Mouse (Mus musculus): ENCODE results near the gene Ubl4b.

Gene Ubl4b

GRCm38 (mm10) chr3:107554842-107555241 is at the start of gene Ubl4b:
TSS of gene Ubl4b (minus strand) at chr3:107555073.
- DNase-seq, result no peak

DNA sequence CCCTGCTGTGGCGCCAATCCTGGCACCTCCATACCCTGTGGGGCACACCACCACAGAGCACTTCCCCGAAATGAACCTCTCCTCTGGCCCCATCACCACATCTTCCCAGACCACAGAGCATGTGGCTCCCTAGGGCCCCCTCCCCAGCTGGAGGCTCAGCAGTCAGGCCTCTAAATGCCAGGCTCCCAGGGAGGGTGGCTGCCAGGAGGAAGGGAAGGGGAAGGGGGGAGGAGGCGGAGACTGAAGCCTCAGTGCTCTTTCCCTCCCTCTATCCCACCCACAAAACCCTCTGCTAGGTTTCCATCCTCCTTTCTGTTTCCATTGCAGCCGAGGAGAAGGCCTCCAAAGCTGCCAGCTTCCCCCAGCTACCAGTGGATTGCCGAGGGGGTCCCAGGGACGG is 45.3 kb upstream of the Ubl4b start:
- DNase-seq, result no peak

- DNase-seq, result no peak
Observed at GRCm38 (mm10) chr3:107597586-107598389, 42.9 kb upstream of the Ubl4b start.

DNA sequence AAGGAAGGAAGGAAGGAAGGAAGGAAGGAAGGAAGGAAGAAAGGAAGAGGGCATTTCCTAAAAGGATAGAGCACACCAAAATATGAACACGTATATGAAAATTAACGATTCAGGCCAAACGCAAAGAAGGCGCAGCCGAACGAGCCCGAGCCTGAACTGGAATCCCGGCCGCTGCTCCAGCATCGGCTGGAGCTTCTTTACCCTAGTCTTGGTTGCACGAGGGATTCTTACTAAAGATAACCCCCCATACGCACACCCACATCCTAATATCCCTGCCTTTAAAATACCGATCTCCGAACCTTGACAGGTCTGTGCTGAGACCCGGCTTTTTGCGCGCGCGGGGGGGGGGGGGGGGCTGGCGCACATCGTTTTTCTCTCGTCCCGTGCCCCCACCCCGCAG is 42.3 kb upstream of the Ubl4b start:
- no peak for DNase-seq

DNA sequence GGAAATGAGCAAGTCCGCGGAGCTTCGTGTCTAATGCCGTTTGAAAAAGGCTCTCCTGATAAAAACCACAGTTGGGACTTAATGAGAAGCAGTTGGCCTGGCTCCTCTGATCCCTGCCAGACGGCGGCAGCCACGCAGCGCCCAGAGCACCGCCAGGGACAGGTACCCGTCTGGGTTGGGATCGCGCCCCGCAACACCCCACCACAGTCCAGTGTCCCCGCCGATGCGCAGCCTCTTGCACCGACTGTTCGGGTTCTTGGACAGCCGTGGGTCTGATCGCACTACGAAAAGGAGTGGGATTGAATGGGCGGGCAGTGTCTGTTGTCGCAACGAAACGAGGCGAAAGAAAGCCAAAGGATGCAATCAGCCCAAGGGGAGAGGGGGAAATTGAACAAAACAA is 41.7 kb upstream of the Ubl4b start:
- DNase-seq, result peak; percentile 44

DNA sequence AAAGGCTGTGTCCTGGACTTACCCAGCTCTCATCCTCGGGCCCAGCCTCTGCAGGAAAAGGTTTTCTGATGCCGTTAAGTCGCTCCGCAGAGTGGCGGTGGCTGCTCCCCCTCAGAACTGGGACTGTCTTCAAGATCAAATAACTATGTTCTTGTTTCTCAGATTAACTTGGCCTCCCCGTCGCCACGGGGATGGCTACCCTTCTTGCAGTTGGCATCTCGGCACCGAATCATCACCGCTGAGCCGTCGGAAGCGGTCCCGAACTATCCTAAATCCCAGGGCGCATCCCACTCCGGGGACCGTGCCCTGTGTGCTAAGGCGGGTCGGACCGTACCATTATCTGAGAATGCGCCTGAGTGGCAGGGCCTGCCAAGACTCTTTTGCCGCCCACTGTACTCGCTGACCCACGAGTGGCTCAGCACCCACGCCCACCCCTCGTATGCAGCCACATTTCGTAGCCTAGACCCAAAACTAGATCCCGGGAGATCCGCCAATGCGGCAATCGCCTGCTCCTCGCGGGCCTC is 41.1 kb upstream of the Ubl4b start:
- DNase-seq, result peak; percentile 32

GRCm38 (mm10) chr3:107595264-107595937 is 40.5 kb upstream of the Ubl4b start:
- no peak for DNase-seq

DNA sequence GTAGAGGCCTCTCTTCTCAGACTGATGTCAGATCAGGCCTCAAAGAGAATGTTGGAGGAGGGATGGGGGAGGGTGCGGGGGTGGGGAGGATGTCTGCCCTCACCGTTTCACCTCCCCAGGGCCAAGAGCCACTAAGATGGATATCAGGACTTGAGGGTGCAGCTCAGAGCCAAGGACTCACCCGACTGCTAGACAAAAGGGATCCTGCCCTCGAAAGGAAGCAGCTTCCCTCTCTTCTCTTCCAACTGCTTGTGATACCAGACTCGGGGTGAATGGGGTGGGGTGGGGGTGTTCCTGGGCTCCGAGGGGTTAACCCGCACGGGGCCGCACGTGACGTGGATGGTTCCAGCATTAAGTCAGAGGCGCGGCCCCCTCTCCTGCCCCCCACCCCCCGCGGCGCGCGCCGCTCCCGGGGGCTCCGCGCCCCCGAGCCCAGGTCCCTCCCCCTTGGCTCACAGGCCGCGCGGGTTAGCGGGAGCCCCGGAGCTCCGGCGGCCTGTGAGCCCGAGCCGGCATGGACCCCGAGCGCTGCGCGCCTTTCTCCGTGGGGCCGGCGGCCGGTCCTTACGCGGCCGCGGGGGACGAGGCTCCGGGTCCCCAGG is 39.9 kb upstream of the Ubl4b start, which contains the start of gene Alx3:
Alx3 (plus strand) TSS at position 370 of the 602 bp plus-strand sequence.
- no peak for DNase-seq

DNA sequence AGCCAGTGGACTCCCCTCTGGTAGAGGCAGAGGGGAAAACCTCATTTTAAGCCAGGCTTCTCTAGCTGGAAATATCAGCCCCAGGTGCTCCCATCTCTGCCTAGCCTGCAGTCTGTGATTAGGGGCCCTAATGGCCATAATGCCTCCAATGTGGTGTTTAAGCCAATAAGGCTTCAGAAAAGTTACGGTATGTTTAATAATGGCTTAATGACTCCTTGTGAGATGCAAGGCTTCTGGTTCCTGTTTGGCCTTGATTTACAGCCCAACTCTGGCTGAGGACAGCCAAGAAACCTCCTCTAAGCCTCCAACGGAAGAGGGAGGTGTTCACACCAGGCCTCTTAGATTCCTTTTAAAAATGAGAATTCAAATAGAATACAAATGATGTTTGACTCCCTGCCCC is 38.8 kb upstream of the Ubl4b start:
- no peak for DNase-seq

- DNase-seq, result no peak
Observed at GRCm38 (mm10) chr3:107591612-107592011, 36.7 kb upstream of the Ubl4b start.

GRCm38 (mm10) chr3:107586504-107586903 is 31.6 kb upstream of the Ubl4b start:
- DNase-seq, result peak; percentile 33

GRCm38 (mm10) chr3:107583893-107584292 is 29.0 kb upstream of the Ubl4b start:
- no peak for DNase-seq

DNA sequence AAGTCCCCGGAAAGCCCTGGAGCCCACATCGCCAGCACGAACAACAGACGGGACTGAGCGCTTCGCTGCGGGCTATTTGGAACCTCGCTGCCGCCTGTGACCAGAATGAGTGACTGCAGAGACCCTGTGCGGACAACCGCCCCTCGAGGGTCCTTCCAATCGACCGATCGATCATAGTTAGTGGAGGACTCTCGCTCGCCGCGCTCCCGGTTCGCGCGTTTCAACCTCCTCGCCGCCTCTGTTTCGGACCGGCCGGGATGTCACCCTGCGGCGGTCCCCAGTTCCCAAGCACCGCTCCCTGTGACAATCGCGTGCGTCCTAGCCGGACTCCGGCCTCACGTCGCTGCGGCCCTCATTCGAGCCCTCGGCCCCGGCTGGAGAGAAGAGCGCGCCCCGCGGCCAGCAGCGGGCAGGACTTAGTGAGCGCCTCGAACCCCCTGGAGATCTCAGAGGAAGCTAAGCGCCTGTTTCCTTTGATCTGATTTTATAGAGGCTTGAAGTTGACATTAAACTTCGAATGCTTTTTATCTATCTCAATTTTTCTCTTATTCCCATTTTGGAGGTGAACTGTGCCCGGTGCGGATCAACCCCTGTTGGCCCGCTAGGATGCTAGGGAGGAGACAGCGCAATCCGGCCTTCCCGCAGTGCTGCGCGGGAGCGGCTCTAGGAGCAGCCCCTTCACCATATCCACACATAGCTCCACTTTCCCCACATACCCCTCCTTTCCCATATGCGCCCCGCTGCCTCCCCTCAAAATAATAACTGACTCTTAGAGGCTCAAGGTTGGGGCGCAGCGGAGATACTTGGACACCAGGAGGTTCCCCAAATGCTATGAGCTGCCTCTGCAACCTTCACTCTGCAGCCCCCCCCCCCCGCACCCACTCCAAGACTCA is 28.2 kb upstream of the Ubl4b start:
- peak; percentile 24 for DNase-seq

DNA sequence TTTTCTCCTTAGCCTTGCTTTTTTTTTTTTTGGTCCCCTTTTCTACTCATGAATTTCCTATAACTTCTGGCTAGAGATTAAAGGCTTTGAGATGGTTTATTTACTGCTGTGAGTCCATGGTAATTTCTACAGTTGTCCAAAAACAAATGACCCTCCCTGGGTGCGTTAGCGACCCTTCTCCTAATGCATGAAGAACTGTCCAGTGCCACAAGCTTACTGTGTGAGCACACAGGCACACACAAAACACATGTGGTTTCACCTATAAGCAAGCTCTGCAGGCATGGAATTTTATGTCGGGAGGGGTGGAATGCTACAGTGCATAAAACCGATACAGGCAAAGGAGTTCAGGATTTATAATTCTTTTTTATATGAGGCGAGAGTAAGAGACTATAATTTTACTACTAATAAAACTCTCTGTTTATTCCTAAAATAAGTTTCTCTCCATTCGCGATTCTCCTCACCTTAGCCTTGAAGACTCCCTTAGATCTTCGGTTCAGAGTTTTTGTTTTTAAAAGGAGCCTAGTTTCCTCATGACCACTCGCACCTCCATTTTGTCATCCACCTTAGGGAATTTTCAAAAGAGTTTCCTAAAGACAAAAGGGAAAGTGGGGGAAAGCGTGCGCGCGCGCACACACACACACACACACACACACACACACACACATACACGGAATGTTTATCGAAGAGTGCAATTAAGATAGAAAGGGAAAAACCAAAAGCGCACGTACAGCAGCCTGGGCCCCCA is 27.4 kb upstream of the Ubl4b start:
- no peak for DNase-seq

GRCm38 (mm10) chr3:107581103-107582010 is 26.5 kb upstream of the Ubl4b start:
- DNase-seq, result no peak

- DNase-seq, result peak; percentile 77
Observed at GRCm38 (mm10) chr3:107579466-107579865, 24.6 kb upstream of the Ubl4b start.

- no peak for DNase-seq
Observed at GRCm38 (mm10) chr3:107577810-107578390, 23.0 kb upstream of the Ubl4b start.

- no peak for DNase-seq
Observed at GRCm38 (mm10) chr3:107576807-107577206, 21.9 kb upstream of the Ubl4b start.

DNA sequence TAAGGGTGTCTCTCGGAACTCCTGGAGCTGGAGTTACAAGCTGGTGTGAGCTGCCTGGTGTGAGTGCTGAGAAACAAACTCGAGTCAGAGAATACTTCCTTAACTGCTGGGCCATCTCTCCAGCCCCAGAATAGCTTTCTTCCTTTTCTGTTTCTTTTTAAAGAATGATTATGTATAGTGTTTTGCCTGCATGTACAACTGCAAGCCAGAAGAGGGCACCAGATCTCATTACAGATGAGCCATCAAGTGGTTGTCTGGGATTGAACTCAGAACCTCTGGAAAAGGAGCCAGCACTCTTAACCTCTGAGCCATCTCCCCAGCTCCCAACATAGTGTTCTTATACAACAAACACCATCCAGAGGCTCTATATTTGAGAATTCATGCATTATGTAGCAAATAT is 16.3 kb upstream of the Ubl4b start:
- DNase-seq, result no peak

DNA sequence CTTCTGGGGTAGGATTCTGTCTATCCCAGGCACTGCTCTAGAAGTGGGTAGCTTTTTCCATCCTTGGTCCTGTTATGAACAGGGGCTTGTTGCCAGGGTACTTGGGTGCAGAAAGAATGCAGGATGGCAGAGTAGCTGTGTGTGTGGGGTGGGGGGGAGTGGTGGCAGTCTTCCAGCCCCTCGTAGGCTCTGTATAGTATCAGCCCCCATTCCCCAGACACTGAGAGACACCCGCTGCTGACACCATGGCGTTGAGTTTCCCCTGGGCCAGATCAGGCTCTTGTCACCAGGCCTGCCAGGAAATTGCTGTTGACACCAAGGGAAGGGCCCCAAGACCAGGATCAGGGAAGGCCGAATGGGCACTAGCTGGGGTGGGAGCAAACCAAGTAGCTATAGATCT is 13.8 kb upstream of the Ubl4b start:
- no peak for DNase-seq
